Mouse (Mus musculus) kidney, embryonic 15.5 days (tissue): ENCODE results near the gene Siae. TPM values are rescaled to one million over a fixed set of nuclear protein-coding genes. Genes with fewer than 3 reads are reported as not detected.
A peak's percentile ranks its signal among the peaks of the same experiment; 100 is the strongest.

Source experiments
- ATAC-seq: fragments of 200-750 bp; cut with Nextera tagmentation; replicated peaks from 2 replicates; pipeline ENCODE4 v1.8.0; 2017; ENCODE audit warnings: moderate TSS enrichment; ENCODE audit not compliant: low FRiP score
- H3K27ac ChIP-seq: fragments of 300-500 bp; sonication (generic); 2 replicates; pipeline ENCODE4 v1.5.1; 2015; ENCODE audit warnings: mild to moderate bottlenecking, inconsistent platforms
- H3K27me3 ChIP-seq: fragments of 300-500 bp; sonication (generic); 2 replicates; pipeline ENCODE4 v1.6.1; 2015; ENCODE audit warnings: inconsistent platforms
- H3K36me3 ChIP-seq: fragments of 300-500 bp; sonication (generic); 2 replicates; pipeline ENCODE4 v1.6.1; 2015; ENCODE audit warnings: inconsistent platforms
- H3K4me1 ChIP-seq: fragments of 300-500 bp; sonication (generic); 2 replicates; pipeline ENCODE4 v1.6.1; 2015; ENCODE audit warnings: inconsistent platforms
- H3K4me2 ChIP-seq: fragments of 300-500 bp; sonication (generic); 2 replicates; pipeline ENCODE4 v1.6.1; 2015; ENCODE audit warnings: moderate library complexity, mild to moderate bottlenecking, inconsistent platforms
- H3K4me3 ChIP-seq: fragments of 300-500 bp; sonication (generic); replicated peaks from 2 replicates; pipeline ENCODE4 v1.5.1; 2015; ENCODE audit warnings: mild to moderate bottlenecking, inconsistent platforms
- H3K9ac ChIP-seq: fragments of 300-500 bp; sonication (generic); 2 replicates; pipeline ENCODE4 v1.6.1; 2015; ENCODE audit warnings: mild to moderate bottlenecking, inconsistent platforms
- H3K9me3 ChIP-seq: fragments of 300-500 bp; sonication (generic); replicated peaks from 2 replicates; pipeline ENCODE4 v1.6.1; 2016; ENCODE audit warnings: inconsistent platforms
- WGBS: fragments of 180-500 bp; shearing (Covaris S2); methylation state at CpG from one replicate; pipeline ENCODE4 v1.1.7; 2015; ENCODE audit warnings: mixed read lengths; 5-methylcytosine and 5-hydroxymethylcytosine counted together
- polyA plus RNA-seq: library from polyadenylated mRNA; unstranded; fragments of >200 nt; fragmentation: Nextera tagmentation; extraction: Ambion mirVana; gene quantifications from 2 replicates; pipeline ENCODE4 v1.2.1, GENCODE M21; 2015

The Siae gene
- polyA plus RNA-seq: 9.5 and 9.6 TPM in 2 replicates

DNA sequence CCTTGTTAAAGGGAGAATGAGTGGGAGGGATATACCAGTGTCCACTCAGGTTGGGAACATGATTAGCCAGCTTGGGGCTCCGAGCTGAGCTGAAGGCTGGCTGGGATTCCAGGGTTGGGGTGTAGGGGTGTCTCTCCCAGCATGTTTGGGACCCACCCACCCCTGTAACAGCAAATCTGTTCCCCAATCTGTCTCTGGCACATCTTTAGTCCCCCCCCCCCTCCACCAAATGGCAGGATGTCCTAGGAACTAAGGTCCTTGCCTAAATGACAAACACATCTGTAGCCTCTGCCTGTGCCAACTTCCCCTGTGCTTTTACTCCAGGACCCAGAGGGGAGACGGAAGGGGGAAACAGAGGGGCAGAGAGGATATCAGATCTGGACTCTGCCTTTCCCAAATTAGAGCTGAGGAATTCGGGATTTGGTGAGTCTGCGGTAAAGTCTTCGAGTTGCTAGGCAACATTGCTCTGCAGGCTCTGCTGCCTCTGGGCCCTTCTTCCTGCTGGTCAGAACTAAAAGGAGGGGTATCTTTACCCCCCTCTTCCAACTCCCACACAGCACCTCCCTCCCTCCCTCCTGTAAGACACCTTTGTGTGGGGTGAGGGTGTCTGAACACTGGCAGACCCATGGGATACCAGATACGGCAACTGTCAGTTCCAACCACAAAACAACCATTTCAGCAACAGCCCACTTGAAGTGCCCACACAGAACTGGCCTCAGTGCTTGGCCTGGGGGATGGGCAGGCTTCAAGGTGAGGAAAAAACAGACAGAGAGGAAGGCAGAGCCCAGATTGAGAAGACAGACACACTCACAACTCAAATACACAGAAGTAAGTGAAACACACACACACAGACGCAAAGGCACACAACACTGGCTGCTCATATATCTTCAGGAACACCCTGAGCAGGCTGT is at the start of gene Siae:
Siae (plus strand) TSS at position 861 of the 911 bp plus-strand sequence.
- no peak within 1 kb of the TSS for H3K27ac ChIP-seq
- no peak within 1 kb of the TSS for H3K9ac ChIP-seq
- 21% methylated on average over 7 of the region's 7 CpGs for WGBS
- peaks cover 46% of the 10 kb centered on the region for H3K27me3 ChIP-seq
- ATAC-seq: peak; percentile 26; the same call in 1 of the 2 replicates
- no peak within 1 kb of the TSS for H3K4me3 ChIP-seq
- no peak within 1 kb of the TSS for H3K4me2 ChIP-seq
- no peaks in the 10 kb centered on the region for H3K36me3 ChIP-seq
- peaks cover 31% of the 10 kb centered on the region for H3K4me1 ChIP-seq
- H3K9me3 ChIP-seq: no peaks in the 10 kb centered on the region

DNA sequence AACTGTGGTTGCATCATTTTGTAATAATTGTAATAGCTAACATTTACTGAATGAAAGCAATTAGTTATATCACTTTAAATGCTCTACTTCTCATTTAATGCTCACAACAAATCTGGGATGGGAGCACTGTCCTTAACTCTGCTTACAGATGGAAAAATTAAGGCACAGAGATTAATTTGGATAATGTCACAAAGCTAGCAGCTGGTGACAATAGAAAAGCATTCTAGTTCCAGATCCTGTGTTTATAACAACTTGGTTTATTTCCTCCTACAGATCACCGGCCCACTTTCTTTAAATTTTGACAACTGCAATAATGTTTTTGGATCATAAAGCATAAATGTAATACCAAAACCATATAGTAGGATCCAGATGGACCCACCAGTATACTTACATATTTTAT is 49.5 kb upstream of the Siae start:
- no peak overlapping the region for H3K4me2 ChIP-seq
- H3K27ac ChIP-seq: no peak overlapping the region
- H3K36me3 ChIP-seq: peaks cover 5% of the 10 kb centered on the region; the same call in 1 of the 2 replicates
- peaks cover 10% of the 10 kb centered on the region for H3K4me1 ChIP-seq
- H3K27me3 ChIP-seq: no peaks in the 10 kb centered on the region
- H3K9ac ChIP-seq: no peak overlapping the region
- no peak for ATAC-seq
- WGBS: 91% methylated on average over 1 of the region's 1 CpGs
- no peak overlapping the region for H3K4me3 ChIP-seq
- H3K9me3 ChIP-seq: no peaks in the 10 kb centered on the region

DNA sequence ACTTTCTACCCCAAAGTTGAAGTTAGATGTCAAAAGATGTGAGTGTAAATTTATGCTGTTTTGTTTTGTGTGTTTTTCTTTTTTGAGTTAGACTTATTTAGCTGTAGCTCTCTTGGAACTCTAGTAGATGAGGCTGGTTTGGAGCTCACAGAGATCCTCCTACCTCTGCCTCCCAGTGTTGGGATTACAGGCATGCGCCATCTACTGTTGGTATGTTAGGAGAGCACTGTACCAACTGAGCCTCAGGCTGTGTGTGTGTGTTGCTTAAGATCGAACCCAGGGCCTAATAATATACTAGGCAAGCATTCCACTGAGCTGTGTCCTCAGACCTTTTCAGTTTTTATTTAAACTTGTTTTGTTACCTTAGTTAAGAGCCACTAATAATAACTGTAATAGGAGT is 43.4 kb upstream of the Siae start:
- H3K27ac ChIP-seq: no peak overlapping the region
- no peaks in the 10 kb centered on the region for H3K9me3 ChIP-seq
- 92% methylated on average over 2 of the region's 2 CpGs for WGBS
- H3K4me2 ChIP-seq: no peak overlapping the region
- H3K4me1 ChIP-seq: peaks cover 23% of the 10 kb centered on the region
- no peak for ATAC-seq
- H3K9ac ChIP-seq: no peak overlapping the region
- no peaks in the 10 kb centered on the region for H3K27me3 ChIP-seq
- H3K36me3 ChIP-seq: no peaks in the 10 kb centered on the region
- H3K4me3 ChIP-seq: no peak overlapping the region

DNA sequence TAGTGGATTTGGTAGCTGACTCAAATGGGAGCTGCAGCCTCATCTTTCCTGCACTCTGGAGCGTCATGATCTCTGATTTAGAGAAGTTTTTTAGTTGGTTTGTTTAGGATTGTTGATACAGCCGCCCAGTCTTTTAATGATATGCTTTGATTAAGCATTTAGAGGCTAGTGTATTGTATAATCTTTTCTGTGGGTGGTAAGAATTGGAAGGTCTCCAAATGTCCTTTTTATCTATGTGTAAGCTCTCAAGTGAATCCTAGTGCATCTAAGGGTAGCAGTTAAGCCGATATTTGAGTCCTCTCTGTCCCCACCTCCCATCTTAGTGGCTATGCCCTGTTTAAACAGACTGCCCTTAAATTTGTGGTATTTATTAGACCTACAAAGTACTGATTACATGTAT is 41.0 kb upstream of the Siae start:
- no peak overlapping the region for H3K9ac ChIP-seq
- ATAC-seq: no peak
- no peaks in the 10 kb centered on the region for H3K9me3 ChIP-seq
- H3K4me1 ChIP-seq: peaks cover 13% of the 10 kb centered on the region
- no peak overlapping the region for H3K4me2 ChIP-seq
- H3K36me3 ChIP-seq: peaks cover 9% of the 10 kb centered on the region
- no peak overlapping the region for H3K27ac ChIP-seq
- H3K4me3 ChIP-seq: no peak overlapping the region
- no peaks in the 10 kb centered on the region for H3K27me3 ChIP-seq
- WGBS: 58% methylated on average over 3 of the region's 3 CpGs

DNA sequence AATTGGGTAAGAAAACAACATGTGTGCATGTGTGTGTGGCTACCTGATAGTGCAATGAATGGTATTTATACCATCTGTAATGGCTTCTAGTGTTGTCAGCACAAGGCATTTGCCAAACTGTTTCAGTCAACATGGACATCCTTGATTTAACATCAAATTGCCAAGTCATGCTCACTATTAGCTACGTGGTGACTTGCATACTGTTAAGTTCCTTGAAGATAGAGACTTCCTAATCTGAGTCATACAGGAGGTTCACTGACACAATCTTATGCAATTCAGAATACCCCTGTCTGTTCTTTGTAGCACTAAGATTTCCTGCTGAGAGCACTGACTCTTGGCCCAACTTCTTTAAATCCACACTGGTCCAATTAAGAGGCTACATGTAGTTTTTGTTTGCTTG is 38.0 kb upstream of the Siae start:
- 80% methylated on average over 1 of the region's 1 CpGs for WGBS
- Histone ChIP-seq H3K4me3 (no peak overlapping the region), H3K4me2 (no peak overlapping the region), H3K4me1 (peaks cover 13% of the 10 kb centered on the region), H3K36me3 (peaks cover 34% of the 10 kb centered on the region), H3K27ac (no peak overlapping the region), H3K27me3 (no peaks in the 10 kb centered on the region), H3K9me3 (no peaks in the 10 kb centered on the region), H3K9ac (no peak overlapping the region)
- ATAC-seq: 0 out of 2 replicates have a peak, but pooled peaks have one; percentile 9

DNA sequence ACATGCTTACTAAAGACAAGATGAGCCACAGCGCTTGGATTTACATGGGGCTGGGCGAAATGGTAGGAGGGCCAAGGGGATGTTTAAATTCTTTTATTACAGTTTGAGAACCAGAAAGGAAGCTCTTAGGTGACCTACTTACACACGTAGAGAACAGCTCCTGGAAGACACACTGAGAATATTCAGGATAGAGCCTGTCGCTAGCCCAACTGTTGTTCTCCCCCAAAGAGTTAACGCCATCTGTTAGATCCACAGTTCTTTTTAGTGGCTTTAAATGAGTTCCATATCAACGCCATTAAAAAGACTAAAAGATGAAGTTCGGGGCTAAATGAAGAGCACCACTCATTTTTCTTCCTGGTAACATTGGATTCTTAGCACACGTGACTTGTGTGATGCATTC is 36.5 kb upstream of the Siae start:
- whole genome bisulfite sequencing: 94% methylated on average over 8 of the region's 8 CpGs
- no peaks in the 10 kb centered on the region for H3K9me3 ChIP-seq
- no peak overlapping the region for H3K4me2 ChIP-seq
- H3K27ac ChIP-seq: no peak overlapping the region
- no peak overlapping the region for H3K4me3 ChIP-seq
- H3K9ac ChIP-seq: no peak overlapping the region
- peaks cover 45% of the 10 kb centered on the region for H3K36me3 ChIP-seq
- peaks cover 3% of the 10 kb centered on the region for H3K4me1 ChIP-seq
- no peaks in the 10 kb centered on the region for H3K27me3 ChIP-seq
- ATAC-seq: no peak

DNA sequence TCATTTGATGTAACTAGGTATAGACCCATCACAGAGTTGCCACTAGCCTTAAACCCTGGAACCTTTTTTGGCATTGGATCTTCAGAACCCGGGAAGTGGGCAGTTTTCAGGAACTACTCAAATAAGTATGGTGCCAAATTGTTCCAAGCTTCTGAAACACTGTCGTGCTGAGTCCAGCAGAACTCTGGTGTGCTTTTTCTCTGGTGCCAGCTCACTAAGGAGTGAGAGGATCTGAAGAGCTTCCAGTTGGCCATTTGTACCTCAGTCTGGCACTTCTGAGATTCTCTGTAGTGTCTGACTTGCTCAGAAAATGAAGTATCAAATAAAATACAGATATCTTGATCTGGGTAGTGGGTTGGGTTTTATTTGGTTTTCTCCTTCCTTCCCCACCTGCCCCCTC is 35.5 kb upstream of the Siae start:
- H3K36me3 ChIP-seq: peaks cover 51% of the 10 kb centered on the region

DNA sequence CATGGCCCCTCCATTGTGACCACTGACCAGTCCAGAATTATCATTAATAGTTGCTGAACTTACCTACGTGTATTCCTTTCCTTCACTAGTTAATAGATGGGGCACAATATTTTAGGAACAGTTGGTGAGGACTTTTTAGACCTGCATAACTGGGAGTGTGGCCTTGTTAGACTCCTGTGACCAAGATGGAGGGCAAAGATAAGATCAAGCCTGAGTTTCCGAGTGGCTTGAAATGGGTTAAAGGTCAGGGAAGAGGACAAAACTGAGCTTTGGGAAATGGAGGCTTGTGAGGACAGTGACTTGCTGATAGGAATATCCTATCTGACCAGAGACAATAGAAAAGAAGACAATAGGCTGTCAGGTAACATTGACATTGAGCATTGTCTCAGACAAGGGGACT is 30.0 kb upstream of the Siae start:
- H3K4me2 ChIP-seq: no peak overlapping the region
- 83% methylated on average over 2 of the region's 2 CpGs for WGBS
- no peak overlapping the region for H3K9ac ChIP-seq
- H3K27ac ChIP-seq: no peak overlapping the region
- peaks cover 44% of the 10 kb centered on the region for H3K27me3 ChIP-seq
- no peak for ATAC-seq
- peaks cover 27% of the 10 kb centered on the region for H3K4me1 ChIP-seq
- H3K4me3 ChIP-seq: no peak overlapping the region
- peaks cover 49% of the 10 kb centered on the region for H3K36me3 ChIP-seq
- H3K9me3 ChIP-seq: no peaks in the 10 kb centered on the region

More for the DNA sequence above, 35.5 kb upstream of the Siae start:
- Histone ChIP-seq H3K4me1 (0 out of 2 replicates have a peak, but pooled peaks cover 3% of the 10 kb centered on the region), H3K9me3 (no peaks in the 10 kb centered on the region), H3K27ac (no peak overlapping the region), H3K27me3 (no peaks in the 10 kb centered on the region), H3K4me2 (no peak overlapping the region), H3K4me3 (no peak overlapping the region), H3K9ac (no peak overlapping the region)
- no peak for ATAC-seq
- WGBS: 94% methylated on average over 2 of the region's 2 CpGs

DNA sequence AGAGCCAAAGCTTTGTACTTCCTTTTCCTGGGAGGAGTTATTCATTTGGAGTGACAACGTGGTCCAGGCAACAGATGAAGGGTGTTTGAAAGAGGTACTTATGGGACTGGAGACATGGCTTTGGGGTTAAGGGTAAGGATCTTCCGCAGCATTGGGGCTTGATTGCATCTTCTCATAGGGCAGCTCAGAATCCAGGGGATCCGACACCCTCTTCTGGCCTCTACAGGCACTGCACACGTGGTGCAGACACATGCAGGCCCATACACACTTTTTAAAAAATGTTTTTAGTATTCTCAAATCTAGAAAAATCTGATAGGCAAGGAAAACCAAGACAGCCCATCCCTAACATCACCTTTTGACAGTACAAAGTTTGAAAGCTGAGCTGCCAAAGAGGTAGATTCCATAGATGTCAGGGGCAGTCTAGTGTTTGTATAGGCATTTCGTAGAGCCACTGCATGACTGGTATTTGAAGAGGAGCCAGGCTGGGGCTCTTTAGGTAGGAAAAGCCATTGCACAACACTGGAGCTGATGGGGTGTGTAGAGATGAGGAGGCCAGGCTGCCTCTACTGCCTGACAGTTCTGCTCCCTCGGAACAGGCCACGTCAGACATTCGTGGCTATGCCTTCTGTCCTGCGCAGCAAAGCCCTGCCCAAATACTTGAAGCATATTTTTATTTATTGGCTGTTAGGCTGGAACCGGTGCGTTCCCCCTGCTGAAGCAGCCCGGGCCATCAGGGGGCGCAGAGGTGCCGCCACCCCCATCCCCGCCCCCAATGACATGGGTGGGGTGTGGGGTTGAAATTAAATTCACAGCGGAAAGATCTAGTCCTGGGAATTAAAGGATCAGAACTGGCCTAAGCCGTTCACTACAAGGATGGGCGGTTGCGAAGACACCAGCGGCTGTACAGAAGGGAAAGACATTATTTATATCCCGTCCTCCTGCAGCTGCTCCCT is 28.8 kb upstream of the Siae start:
- peak overlapping the region; percentile 59 for H3K4me2 ChIP-seq
- H3K27me3 ChIP-seq: peaks cover 55% of the 10 kb centered on the region
- H3K9ac ChIP-seq: no peak overlapping the region
- no peaks in the 10 kb centered on the region for H3K9me3 ChIP-seq
- 0 out of 2 replicates have a peak overlapping the region, but pooled peaks have one; percentile 27 for H3K27ac ChIP-seq
- peak overlapping the region; percentile 44 for H3K4me3 ChIP-seq
- peaks cover 39% of the 10 kb centered on the region for H3K36me3 ChIP-seq
- WGBS: 25% methylated on average over 21 of the region's 21 CpGs
- no peak for ATAC-seq
- peaks cover 39% of the 10 kb centered on the region for H3K4me1 ChIP-seq

DNA sequence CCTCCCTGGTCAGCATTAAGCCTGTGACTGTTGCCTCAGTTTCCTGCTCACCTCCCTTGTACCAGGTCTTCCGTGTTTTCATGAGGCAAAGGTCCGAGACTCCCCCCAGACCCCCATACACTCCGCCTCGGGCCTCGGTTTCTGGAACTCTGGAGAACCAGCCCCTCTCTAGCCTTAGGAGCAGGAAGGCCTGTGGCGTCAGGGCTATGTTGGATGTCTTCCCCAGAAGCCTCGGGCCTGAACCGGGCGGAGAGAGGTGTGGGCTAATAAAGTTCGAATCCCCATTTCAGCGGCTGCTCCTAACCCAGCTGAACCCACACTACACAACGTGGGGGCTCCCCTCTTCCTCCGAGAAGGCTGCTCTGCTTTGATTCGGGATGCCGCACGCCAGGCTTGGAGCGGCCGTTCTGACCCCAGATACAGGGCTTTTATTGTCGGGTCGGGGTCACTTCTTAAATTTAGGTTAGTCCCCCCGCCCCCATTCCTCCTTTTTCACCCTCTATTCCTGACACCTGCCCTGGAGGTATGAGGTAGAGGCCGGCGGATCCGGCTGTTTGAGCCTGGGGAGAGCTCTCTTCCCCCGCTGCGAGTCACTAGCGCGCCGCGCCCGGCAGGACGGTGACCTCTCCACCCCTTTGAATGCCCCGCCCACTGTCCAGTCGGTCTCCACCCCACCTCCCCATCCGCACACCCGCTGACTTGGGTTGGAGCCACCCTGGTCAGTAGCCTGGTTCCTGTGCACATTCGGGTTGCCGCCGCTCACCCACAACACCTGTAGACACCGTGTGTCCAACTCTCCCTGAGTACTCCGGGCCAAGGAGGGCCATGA is 27.9 kb upstream of the Siae start, which contains the start of gene Esam:
Esam (plus strand) TSS at position 683 of the 829 bp plus-strand sequence.
- Histone ChIP-seq H3K27me3 (peaks cover 62% of the 10 kb centered on the region), H3K36me3 (peaks cover 31% of the 10 kb centered on the region), H3K4me1 (peaks cover 39% of the 10 kb centered on the region), H3K27ac (peak within 1 kb of the TSS; percentile 84), H3K9ac (peak within 1 kb of the TSS; percentile 31; the same call in 1 of the 2 replicates), H3K4me3 (peak within 1 kb of the TSS; percentile 44), H3K9me3 (no peaks in the 10 kb centered on the region), H3K4me2 (peak within 1 kb of the TSS; percentile 73)
- WGBS: 5% methylated on average over 41 of the region's 41 CpGs
- peak; percentile 57 for ATAC-seq
